Mouse (Mus musculus) hindbrain, embryonic 11.5 days (tissue): ENCODE measurements around the gene Mfsd12. TPM values are rescaled to one million over a fixed set of nuclear protein-coding genes. Genes with fewer than 3 reads are reported as not detected.
A peak's percentile ranks its signal among the peaks of the same experiment; 100 is the strongest.

Experiments used
- ATAC-seq: fragments of 200-750 bp; cut with Nextera tagmentation; 2 replicates; pipeline ENCODE4 v1.8.0; 2017; ENCODE audit warnings: mild to moderate bottlenecking, moderate TSS enrichment, moderate library complexity; ENCODE audit not compliant: low FRiP score
- DNase-seq: peaks from one replicate; pipeline ENCODE4 v3.0.0-alpha.2; 2015; ENCODE audit warnings: low spot score
- H3K27ac ChIP-seq: fragments of 300-500 bp; sonication (generic); 2 replicates; pipeline ENCODE4 v1.5.1; 2014; ENCODE audit warnings: mild to moderate bottlenecking, low read depth, low read length
- H3K27me3 ChIP-seq: fragments of 300-500 bp; sonication (generic); 2 replicates; pipeline ENCODE4 v1.6.1; 2014; ENCODE audit warnings: mild to moderate bottlenecking, low read length, moderate library complexity, mixed read lengths; ENCODE audit not compliant: control insufficient read depth, insufficient read depth
- H3K36me3 ChIP-seq: fragments of 300-500 bp; sonication (generic); 2 replicates; pipeline ENCODE4 v1.6.1; 2014; ENCODE audit warnings: mild to moderate bottlenecking, low read length, moderate library complexity, mixed read lengths; ENCODE audit not compliant: control insufficient read depth, insufficient read depth
- H3K4me1 ChIP-seq: fragments of 300-500 bp; sonication (generic); replicated peaks from 2 replicates; pipeline ENCODE4 v1.6.1; 2014; ENCODE audit warnings: low read length, mixed read lengths; ENCODE audit not compliant: control insufficient read depth, insufficient read depth
- H3K4me2 ChIP-seq: fragments of 300-500 bp; sonication (generic); replicated peaks from 2 replicates; pipeline ENCODE4 v1.6.1; 2014; ENCODE audit warnings: mild to moderate bottlenecking, low read depth, low read length
- H3K4me3 ChIP-seq: fragments of 300-500 bp; sonication (generic); 2 replicates; pipeline ENCODE4 v1.5.1; 2014; ENCODE audit warnings: low read depth, low read length
- H3K9ac ChIP-seq: fragments of 300-500 bp; sonication (generic); 2 replicates; pipeline ENCODE4 v1.6.1; 2014; ENCODE audit warnings: low read depth, low read length
- H3K9me3 ChIP-seq: fragments of 300-500 bp; sonication (generic); 2 replicates; pipeline ENCODE4 v1.6.1; 2016; ENCODE audit warnings: low read length; ENCODE audit not compliant: control insufficient read depth
- WGBS: fragments of 180-500 bp; shearing (Covaris S2); extraction: QIAGEN DNeasy Blood & Tissue Kit; methylation state at CpG from one replicate; pipeline ENCODE4 v1.1.7; 2014; 5-methylcytosine and 5-hydroxymethylcytosine counted together
- polyA plus RNA-seq: library from polyadenylated mRNA; unstranded; fragments of >200 nt; fragmentation: Nextera tagmentation; extraction: Ambion mirVana; gene quantifications from 2 replicates; pipeline ENCODE4 v1.2.1, GENCODE M21; 2014

Gene Mfsd12
- polyA plus RNA-seq, 1 experiment from 2014 or later = 3.9 TPM

GRCm38 (mm10) chr10:81409330-81409729 is 52.0 kb downstream of the Mfsd12 start:
- Histone ChIP-seq H3K27ac (peak overlapping the region; percentile 53), H3K4me2 (no peak overlapping the region), H3K9ac (0 out of 2 replicates have a peak overlapping the region, but pooled peaks have one; percentile 27), H3K27me3 (peaks cover 20% of the 10 kb centered on the region), H3K4me3 (no peak overlapping the region), H3K36me3 (no peaks in the 10 kb centered on the region), H3K9me3 (no peaks in the 10 kb centered on the region), H3K4me1 (peaks cover 27% of the 10 kb centered on the region)
- WGBS = 18% methylated on average over 8 of the region's 8 CpGs
- ATAC-seq (no peak), DNase-seq (no peak)

DNA sequence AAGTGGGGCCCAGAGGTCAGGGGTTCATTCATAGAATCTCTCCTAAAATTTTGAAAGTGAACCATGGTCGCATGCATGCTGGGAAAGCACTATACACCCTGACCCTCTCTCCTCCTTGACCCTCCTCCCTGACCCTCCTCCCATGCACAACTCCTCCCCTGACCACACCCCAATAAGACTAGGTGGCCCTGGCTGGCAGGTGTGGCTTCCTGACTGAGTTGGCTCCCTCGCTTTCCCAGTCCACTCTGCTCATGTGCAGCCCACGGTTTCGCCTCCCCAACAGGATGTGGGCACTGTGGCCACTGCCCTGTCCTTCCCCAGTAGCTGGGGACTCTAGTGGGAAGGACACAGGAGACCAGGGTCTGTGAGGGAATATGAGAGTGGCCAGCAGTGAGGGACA is 53.1 kb downstream of the Mfsd12 start:
- peak overlapping the region; percentile 53; the same call in 1 of the 2 replicates for H3K27ac ChIP-seq
- ATAC-seq (no peak), DNase-seq (no peak)
- peaks cover 30% of the 10 kb centered on the region for H3K4me1 ChIP-seq
- H3K4me2 ChIP-seq = no peak overlapping the region
- no peaks in the 10 kb centered on the region for H3K36me3 ChIP-seq
- no peak overlapping the region for H3K9ac ChIP-seq
- 60% methylated on average over 4 of the region's 4 CpGs for WGBS
- H3K9me3 ChIP-seq = no peaks in the 10 kb centered on the region
- H3K4me3 ChIP-seq = no peak overlapping the region
- H3K27me3 ChIP-seq = peaks cover 20% of the 10 kb centered on the region

- peaks cover 20% of the 10 kb centered on the region for H3K27me3 ChIP-seq
- peak overlapping the region; percentile 58; the same call in 1 of the 2 replicates for H3K27ac ChIP-seq
- H3K36me3 ChIP-seq = no peaks in the 10 kb centered on the region
- no peak overlapping the region for H3K9ac ChIP-seq
- no peaks in the 10 kb centered on the region for H3K9me3 ChIP-seq
- no peak overlapping the region for H3K4me2 ChIP-seq
- no peak overlapping the region for H3K4me3 ChIP-seq
- H3K4me1 ChIP-seq = peaks cover 30% of the 10 kb centered on the region
- ATAC-seq (no peak), DNase-seq (no peak)
- 82% methylated on average over 9 of the region's 9 CpGs for WGBS
These were observed 53.7 kb downstream of the Mfsd12 start for GRCm38 (mm10) chr10:81410981-81411380.

DNA sequence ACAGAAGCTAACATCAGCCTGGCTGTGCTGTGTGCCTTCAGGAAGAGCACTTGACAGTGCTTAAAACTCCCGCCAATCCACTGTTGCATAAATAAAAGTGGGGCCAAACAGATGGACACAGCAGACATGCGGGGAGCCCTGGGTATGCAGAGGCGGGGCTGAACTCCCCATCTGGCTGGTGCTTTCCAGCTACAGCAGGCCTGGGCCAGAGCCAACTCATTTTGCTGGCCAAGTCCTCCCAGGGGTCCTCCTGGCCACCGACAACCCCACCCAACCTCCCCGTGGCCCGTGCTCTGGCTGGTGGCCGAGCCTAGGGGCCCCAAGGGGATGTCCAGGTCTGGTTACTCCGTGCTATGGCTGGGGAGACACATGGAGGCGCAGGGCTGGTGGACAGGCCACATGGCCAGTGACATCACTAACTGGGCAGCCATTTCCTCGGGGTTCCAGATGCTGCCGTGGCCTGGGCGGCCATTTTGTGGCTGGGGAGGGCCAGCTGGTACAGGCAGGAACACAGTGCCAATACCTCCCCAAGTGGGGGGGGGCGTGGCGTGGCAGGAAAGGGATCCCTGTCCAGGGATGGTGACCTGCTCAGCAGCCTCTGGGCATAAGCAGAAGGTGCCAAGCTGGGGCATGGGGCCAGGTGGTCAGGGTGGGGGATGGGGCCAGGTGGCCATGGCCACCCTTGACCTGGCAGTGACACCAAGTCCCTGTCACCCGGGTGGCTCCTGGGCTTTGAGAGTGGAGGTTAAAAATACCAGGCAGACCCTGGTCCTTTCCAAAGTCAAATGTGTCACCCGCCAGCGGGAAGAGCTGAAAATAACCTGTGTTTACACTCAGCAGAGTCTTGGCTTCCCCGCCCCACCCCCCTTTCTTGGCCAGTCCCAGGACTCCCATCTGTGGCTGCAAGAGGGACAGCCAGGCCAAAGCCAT is 54.4 kb downstream of the Mfsd12 start:
- Histone ChIP-seq H3K27ac (peak overlapping the region; percentile 58), H3K27me3 (peaks cover 16% of the 10 kb centered on the region), H3K4me3 (no peak overlapping the region), H3K4me1 (peaks cover 32% of the 10 kb centered on the region), H3K9ac (no peak overlapping the region), H3K4me2 (no peak overlapping the region), H3K36me3 (no peaks in the 10 kb centered on the region), H3K9me3 (no peaks in the 10 kb centered on the region)
- WGBS = 77% methylated on average over 18 of the region's 18 CpGs
- ATAC-seq (no peak), DNase-seq (no peak)

DNA sequence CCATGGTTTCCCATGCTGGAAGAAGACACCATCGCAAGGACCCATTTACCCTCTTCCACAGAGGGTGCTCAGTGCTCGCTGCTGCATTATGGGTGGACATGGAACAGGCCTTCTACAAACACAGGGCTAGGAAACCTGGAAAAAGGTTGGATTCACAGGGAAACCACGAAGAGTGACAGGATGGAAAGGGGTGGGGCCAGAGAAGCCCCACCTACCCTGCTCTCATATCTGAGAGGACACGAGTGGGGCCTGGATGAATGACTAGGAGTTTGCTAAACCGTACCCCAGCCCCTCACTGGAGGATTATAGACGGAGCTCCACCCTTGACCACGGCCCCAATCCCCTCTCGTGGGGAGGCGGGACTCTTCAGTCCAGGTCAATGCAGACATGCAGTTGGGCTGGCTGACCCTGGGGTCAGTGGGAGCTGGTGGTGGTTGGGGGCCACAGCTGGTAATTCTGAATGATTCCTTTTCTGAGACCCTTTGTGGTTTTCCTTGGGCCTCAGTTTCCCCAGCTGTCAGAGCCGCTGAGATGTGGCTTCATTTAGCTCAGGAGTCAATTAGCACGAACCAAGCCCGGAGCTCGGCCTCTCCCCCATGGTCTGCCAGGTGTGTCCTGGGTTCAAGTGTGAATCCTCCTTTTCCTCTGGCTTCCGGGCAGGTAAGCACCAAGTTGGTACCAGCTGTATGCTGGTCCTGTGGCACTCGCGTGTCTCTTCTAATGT is 55.5 kb downstream of the Mfsd12 start:
- 78% methylated on average over 16 of the region's 16 CpGs for WGBS
- no peak overlapping the region for H3K4me2 ChIP-seq
- H3K9ac ChIP-seq = no peak overlapping the region
- H3K9me3 ChIP-seq = no peaks in the 10 kb centered on the region
- no peak overlapping the region for H3K4me3 ChIP-seq
- no peaks in the 10 kb centered on the region for H3K36me3 ChIP-seq
- peaks cover 31% of the 10 kb centered on the region for H3K4me1 ChIP-seq
- ATAC-seq (no peak), DNase-seq (no peak)
- peaks cover 8% of the 10 kb centered on the region for H3K27me3 ChIP-seq
- H3K27ac ChIP-seq = no peak overlapping the region; the same call in 1 of the 2 replicates

GRCm38 (mm10) chr10:81413310-81414261 is 56.3 kb downstream of the Mfsd12 start:
- Histone ChIP-seq H3K4me2 (peak overlapping the region; percentile 37), H3K4me1 (peaks cover 27% of the 10 kb centered on the region), H3K4me3 (no peak overlapping the region), H3K27me3 (peaks cover under 1% of the 10 kb centered on the region; the same call in 1 of the 2 replicates), H3K9ac (no peak overlapping the region; the same call in 1 of the 2 replicates), H3K36me3 (no peaks in the 10 kb centered on the region), H3K9me3 (no peaks in the 10 kb centered on the region), H3K27ac (no peak overlapping the region)
- WGBS = 26% methylated on average over 26 of the region's 26 CpGs
- peak; percentile 73 for DNase-seq
- ATAC-seq = no peak

DNA sequence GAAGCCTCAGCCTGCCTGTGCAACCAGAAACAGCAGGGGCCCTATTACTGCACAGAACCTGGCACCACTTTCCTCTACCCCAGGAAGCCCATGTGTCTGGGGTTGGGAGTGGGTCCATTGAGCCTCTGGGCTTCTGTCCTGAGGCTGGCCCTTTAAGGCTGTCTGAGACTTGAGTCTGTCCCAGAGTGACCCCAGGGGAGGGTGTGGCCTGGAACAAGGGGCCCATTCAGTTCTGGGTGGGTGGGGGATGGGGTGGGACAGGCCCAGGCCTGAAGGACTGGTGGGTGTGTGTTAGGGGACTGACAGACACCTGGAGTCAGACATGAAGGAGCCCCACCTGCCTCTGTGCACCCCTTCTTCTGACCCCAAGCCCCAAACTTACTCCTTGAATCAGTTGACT is 57.4 kb downstream of the Mfsd12 start:
- Histone ChIP-seq H3K27me3 (no peaks in the 10 kb centered on the region; the same call in 1 of the 2 replicates), H3K27ac (0 out of 2 replicates have a peak overlapping the region, but pooled peaks have one; percentile 39), H3K4me3 (no peak overlapping the region), H3K9ac (no peak overlapping the region), H3K4me1 (peaks cover 23% of the 10 kb centered on the region), H3K36me3 (no peaks in the 10 kb centered on the region), H3K4me2 (no peak overlapping the region), H3K9me3 (no peaks in the 10 kb centered on the region)
- ATAC-seq (0 out of 2 replicates have a peak, but pooled peaks have one; percentile 6), DNase-seq (peak; percentile 66)

DNA sequence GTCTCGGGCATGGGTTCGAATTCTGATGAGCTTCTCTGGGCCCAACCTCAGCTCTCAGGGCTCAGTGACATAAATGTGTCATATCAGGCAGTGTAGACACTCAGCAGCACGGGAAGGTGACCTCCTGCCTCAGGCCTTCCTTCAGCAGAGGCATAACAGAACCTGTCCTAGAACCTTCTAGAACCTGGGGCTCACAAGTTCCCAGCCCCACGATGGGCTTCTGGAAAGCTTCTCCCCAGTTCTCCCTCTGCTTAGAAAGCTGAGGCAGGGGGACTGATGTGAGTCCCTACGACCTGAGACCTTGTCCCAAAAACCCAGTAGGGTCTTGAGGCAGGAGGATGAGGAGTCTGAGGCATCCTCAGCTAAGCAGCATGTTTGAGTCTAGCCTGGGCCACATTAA is 57.9 kb downstream of the Mfsd12 start:
- Histone ChIP-seq H3K4me2 (no peak overlapping the region), H3K27ac (no peak overlapping the region)

More for the DNA sequence above, 57.9 kb downstream of the Mfsd12 start:
- Histone ChIP-seq H3K4me3 (no peak overlapping the region), H3K9ac (no peak overlapping the region), H3K9me3 (no peaks in the 10 kb centered on the region), H3K4me1 (peaks cover 23% of the 10 kb centered on the region), H3K36me3 (no peaks in the 10 kb centered on the region), H3K27me3 (no peaks in the 10 kb centered on the region; the same call in 1 of the 2 replicates)
- no peak for ATAC-seq
- 76% methylated on average over 5 of the region's 5 CpGs for WGBS
- DNase-seq = no peak
